Mouse (Mus musculus) liver, embryonic 16.5 days (tissue): ENCODE results near the gene BC048562. TPM values are rescaled to one million over a fixed set of nuclear protein-coding genes. Genes with fewer than 3 reads are reported as not detected.

ENCODE experiments used
- ATAC-seq: fragments of 200-750 bp; cut with Nextera tagmentation; 2 replicates; pipeline ENCODE4 v1.8.0; 2017; ENCODE audit warnings: low read depth, mild to moderate bottlenecking, moderate number of reproducible peaks, moderate library complexity
- H3K27ac ChIP-seq: fragments of 300-500 bp; sonication (generic); 2 replicates; pipeline ENCODE4 v1.5.1; 2014; ENCODE audit warnings: mild to moderate bottlenecking, low read length
- H3K27me3 ChIP-seq: fragments of 300-500 bp; sonication (generic); 2 replicates; pipeline ENCODE4 v1.6.1; 2014; ENCODE audit warnings: low read depth, low read length, mixed read lengths; ENCODE audit not compliant: control insufficient read depth, insufficient read depth
- H3K36me3 ChIP-seq: fragments of 300-500 bp; sonication (generic); 2 replicates; pipeline ENCODE4 v1.6.1; 2014; ENCODE audit warnings: mild to moderate bottlenecking; ENCODE audit not compliant: control insufficient read depth, insufficient read depth
- H3K4me1 ChIP-seq: fragments of 300-500 bp; sonication (generic); 2 replicates; pipeline ENCODE4 v1.6.1; 2014; ENCODE audit warnings: low read depth, low read length, mixed read lengths; ENCODE audit not compliant: control insufficient read depth
- H3K4me2 ChIP-seq: fragments of 300-500 bp; sonication (generic); 2 replicates; pipeline ENCODE4 v1.6.1; 2014; ENCODE audit warnings: low read depth, low read length, mixed read lengths
- H3K4me3 ChIP-seq: fragments of 300-500 bp; sonication (generic); 2 replicates; pipeline ENCODE4 v1.5.1; 2014; ENCODE audit warnings: low read depth, mild to moderate bottlenecking, low read length
- H3K9ac ChIP-seq: fragments of 300-500 bp; sonication (generic); 2 replicates; pipeline ENCODE4 v1.6.1; 2014; ENCODE audit warnings: low read depth, low read length
- H3K9me3 ChIP-seq: fragments of 300-500 bp; sonication (generic); replicated peaks from 2 replicates; pipeline ENCODE4 v1.6.1; 2016; ENCODE audit warnings: low read length; ENCODE audit not compliant: control insufficient read depth
- WGBS: fragments of 180-500 bp; shearing (Covaris S2); extraction: QIAGEN DNeasy Blood & Tissue Kit; methylation state at CpG from one replicate; pipeline ENCODE4 v1.1.7; 2014; ENCODE audit not compliant: insufficient replicate concordance; 5-methylcytosine and 5-hydroxymethylcytosine counted together
- polyA plus RNA-seq: library from polyadenylated mRNA; unstranded; fragments of >200 nt; fragmentation: Nextera tagmentation; extraction: Ambion mirVana; gene quantifications from 2 replicates; pipeline ENCODE4 v1.2.1, GENCODE M21; 2015

The BC048562 gene
- polyA plus RNA-seq, 1 experiment from 2014 or later: not detected

GRCm38 (mm10) chr9:108403081-108403480 lies 33.2 kb upstream of the BC048562 start:
- Histone ChIP-seq H3K9me3 (no peaks in the 10 kb centered on the region), H3K36me3 (no peaks in the 10 kb centered on the region), H3K4me1 (no peaks in the 10 kb centered on the region), H3K27me3 (no peaks in the 10 kb centered on the region), H3K4me2 (no peak overlapping the region), H3K27ac (no peak overlapping the region), H3K4me3 (no peak overlapping the region), H3K9ac (no peak overlapping the region)
- ATAC-seq: no peak
- 65% methylated on average over 4 of the region's 4 CpGs for WGBS

- Histone ChIP-seq H3K4me1 (no peaks in the 10 kb centered on the region), H3K4me2 (no peak overlapping the region), H3K36me3 (no peaks in the 10 kb centered on the region), H3K27ac (no peak overlapping the region), H3K9ac (no peak overlapping the region), H3K27me3 (no peaks in the 10 kb centered on the region), H3K4me3 (no peak overlapping the region), H3K9me3 (no peaks in the 10 kb centered on the region)
- ATAC-seq: no peak
- 38% methylated on average over 8 of the region's 8 CpGs for WGBS
Measured at GRCm38 (mm10) chr9:108404451-108404850, 31.8 kb upstream of the BC048562 start.

GRCm38 (mm10) chr9:108409535-108409934 lies 26.7 kb upstream of the BC048562 start:
- no peak overlapping the region for H3K4me2 ChIP-seq
- no peaks in the 10 kb centered on the region for H3K9me3 ChIP-seq
- no peaks in the 10 kb centered on the region for H3K36me3 ChIP-seq
- WGBS: 75% methylated on average over 4 of the region's 4 CpGs
- no peak for ATAC-seq
- no peaks in the 10 kb centered on the region for H3K27me3 ChIP-seq
- H3K9ac ChIP-seq: no peak overlapping the region
- no peak overlapping the region for H3K27ac ChIP-seq
- H3K4me3 ChIP-seq: no peak overlapping the region
- no peaks in the 10 kb centered on the region for H3K4me1 ChIP-seq

GRCm38 (mm10) chr9:108411381-108411942 lies 24.8 kb upstream of the BC048562 start:
- no peaks in the 10 kb centered on the region for H3K36me3 ChIP-seq
- H3K4me3 ChIP-seq: no peak overlapping the region
- H3K4me2 ChIP-seq: no peak overlapping the region
- H3K9me3 ChIP-seq: no peaks in the 10 kb centered on the region
- H3K27ac ChIP-seq: no peak overlapping the region
- H3K4me1 ChIP-seq: no peaks in the 10 kb centered on the region
- ATAC-seq: no peak
- WGBS: 65% methylated on average over 9 of the region's 9 CpGs
- no peak overlapping the region for H3K9ac ChIP-seq
- H3K27me3 ChIP-seq: no peaks in the 10 kb centered on the region

GRCm38 (mm10) chr9:108412221-108412620 lies 24.1 kb upstream of the BC048562 start:
- Histone ChIP-seq H3K4me2 (no peak overlapping the region), H3K9ac (no peak overlapping the region), H3K9me3 (no peaks in the 10 kb centered on the region), H3K4me3 (no peak overlapping the region), H3K4me1 (no peaks in the 10 kb centered on the region), H3K36me3 (no peaks in the 10 kb centered on the region), H3K27me3 (no peaks in the 10 kb centered on the region), H3K27ac (no peak overlapping the region)
- WGBS: 60% methylated on average over 1 of the region's 1 CpGs
- no peak for ATAC-seq

GRCm38 (mm10) chr9:108428384-108428783 lies 7.9 kb upstream of the BC048562 start, which contains the start of gene Ccdc36:
Gene Ccdc36, minus strand, starts transcription at chr9:108428484.
- Histone ChIP-seq H3K36me3 (no peaks in the 10 kb centered on the region), H3K4me1 (peaks cover 3% of the 10 kb centered on the region), H3K9me3 (no peaks in the 10 kb centered on the region), H3K9ac (no peak within 1 kb of the TSS), H3K4me2 (no peak within 1 kb of the TSS), H3K4me3 (no peak within 1 kb of the TSS), H3K27me3 (no peaks in the 10 kb centered on the region), H3K27ac (no peak within 1 kb of the TSS)
- ATAC-seq: no peak

GRCm38 (mm10) chr9:108431431-108432067 lies 4.7 kb upstream of the BC048562 start:
- peak; percentile 56 for ATAC-seq
- Histone ChIP-seq H3K9me3 (no peaks in the 10 kb centered on the region), H3K27me3 (no peaks in the 10 kb centered on the region), H3K4me1 (peaks cover 3% of the 10 kb centered on the region), H3K27ac (no peak overlapping the region), H3K4me2 (peak overlapping the region; percentile 46), H3K36me3 (no peaks in the 10 kb centered on the region), H3K4me3 (peak overlapping the region; percentile 12; the same call in 1 of the 2 replicates), H3K9ac (0 out of 2 replicates have a peak overlapping the region, but pooled peaks have one; percentile 7)
- WGBS: 51% methylated on average over 32 of the region's 32 CpGs

- no peaks in the 10 kb centered on the region for H3K4me1 ChIP-seq
- no peaks in the 10 kb centered on the region for H3K27me3 ChIP-seq
- H3K4me3 ChIP-seq: no peak overlapping the region
- H3K27ac ChIP-seq: no peak overlapping the region
- no peak overlapping the region for H3K4me2 ChIP-seq
- H3K36me3 ChIP-seq: no peaks in the 10 kb centered on the region
- ATAC-seq: no peak
- H3K9me3 ChIP-seq: no peaks in the 10 kb centered on the region
- H3K9ac ChIP-seq: no peak overlapping the region
- WGBS: 70% methylated on average over 6 of the region's 6 CpGs
Measured at GRCm38 (mm10) chr9:108439176-108439575, 2.9 kb downstream of the BC048562 start.

- Histone ChIP-seq H3K9me3 (no peaks in the 10 kb centered on the region), H3K36me3 (no peaks in the 10 kb centered on the region), H3K9ac (no peak overlapping the region), H3K27me3 (no peaks in the 10 kb centered on the region), H3K4me1 (no peaks in the 10 kb centered on the region), H3K4me2 (no peak overlapping the region), H3K4me3 (no peak overlapping the region), H3K27ac (no peak overlapping the region)
- 54% methylated on average over 5 of the region's 5 CpGs for WGBS
- no peak for ATAC-seq
Measured at GRCm38 (mm10) chr9:108440485-108440884, 4.2 kb downstream of the BC048562 start.
